Mouse (Mus musculus) brain, embryonic 14.5 days (tissue): Measurements from ENCODE around the gene Dgat2l6. TPM values are rescaled to one million over a fixed set of nuclear protein-coding genes. Genes with fewer than 3 reads are reported as not detected.

Source experiments
- DNase-seq: peaks from one replicate; pipeline ENCODE4 v3.0.0-alpha.2; 2011; ENCODE audit warnings: low read depth
- CTCF ChIP-seq: fragments of 200-500 bp; IDR thresholded peaks from 2 replicates; pipeline ENCODE4 v1.5.1; 2012; ENCODE audit warnings: inconsistent platforms, mild to moderate bottlenecking, moderate library complexity, borderline replicate concordance; ENCODE audit not compliant: insufficient read depth, insufficient read length; ENCODE audit errors: extremely low read depth
- POLR2A ChIP-seq: fragments of 200-500 bp; IDR thresholded peaks from 2 replicates; pipeline ENCODE4 v1.6.1; 2012; ENCODE audit warnings: mild to moderate bottlenecking, inconsistent platforms, borderline replicate concordance; ENCODE audit not compliant: poor library complexity, insufficient read depth, insufficient read length, severe bottlenecking; ENCODE audit errors: extremely low read depth
- polyA plus RNA-seq: library from polyadenylated mRNA; depleted of rRNA; stranded (reverse); fragments of >200 nt; gene quantifications from 2 replicates; pipeline ENCODE4 v1.2.3, GENCODE M21; 2012; rRNA removed

The Dgat2l6 gene
- polyA plus RNA-seq, 1 experiment: not detected

GRCm38 (mm10) chrX:100556026-100556425 is 31.4 kb downstream of the Dgat2l6 start:
- DNase-seq: no peak

GRCm38 (mm10) chrX:100565696-100566095 is 41.1 kb downstream of the Dgat2l6 start:
- TF ChIP-seq CTCF (no peak), POLR2A (no peak)
- DNase-seq: no peak

More at GRCm38 (mm10) chrX:100556026-100556425, 31.4 kb downstream of the Dgat2l6 start:
- TF ChIP-seq POLR2A: no peak
- no peak for TF ChIP-seq CTCF

GRCm38 (mm10) chrX:100571951-100572350 is 47.3 kb downstream of the Dgat2l6 start, which contains the start of gene Awat1:
Awat1 (plus strand) TSS chrX:100572251.
- TF ChIP-seq POLR2A (no peak), CTCF (no peak)
- DNase-seq: no peak

GRCm38 (mm10) chrX:100594791-100595190 is 70.2 kb downstream of the Dgat2l6 start, which contains the start of gene P2ry4:
P2ry4 (minus strand) TSS chrX:100594869.
- DNase-seq: no peak
- TF ChIP-seq POLR2A (no peak), CTCF (no peak)

Other genes with a start within 250 kb of the Dgat2l6 start
- gene Otud6a, start 95.8 kb upstream of the Dgat2l6 start, polyA plus RNA-seq: not detected in 2 replicates
- 0.25 and 0.34 TPM in 2 replicates for gene Awat2, start 82.1 kb upstream of the Dgat2l6 start, polyA plus RNA-seq
- 46.1 and 46.8 TPM in 2 replicates for gene Igbp1, start 30.5 kb upstream of the Dgat2l6 start, polyA plus RNA-seq
- gene Awat1, start 47.4 kb downstream of the Dgat2l6 start, polyA plus RNA-seq: not detected in 2 replicates
- gene P2ry4, start 70.0 kb downstream of the Dgat2l6 start, polyA plus RNA-seq: 0.05 and 0.11 TPM in 2 replicates
- 0.22 TPM in 1 of 2 replicates, not detected in the other for gene Arr3, start 80.7 kb downstream of the Dgat2l6 start, polyA plus RNA-seq
- 7.9 and 11.2 TPM in 2 replicates for gene Kif4, start 100.9 kb downstream of the Dgat2l6 start, polyA plus RNA-seq
- gene Pdzd11, start 101.7 kb downstream of the Dgat2l6 start, polyA plus RNA-seq: 51.0 and 51.3 TPM in 2 replicates
- 51.1 and 52.8 TPM in 2 replicates for gene Gdpd2, start 205.0 kb downstream of the Dgat2l6 start, polyA plus RNA-seq
- gene Dlg3, start 242.9 kb downstream of the Dgat2l6 start, polyA plus RNA-seq: 42.6 and 50.8 TPM in 2 replicates